Mouse (Mus musculus) right cerebral cortex, postnatal 14 days (tissue): ENCODE results near the gene Siah1a.

ENCODE experiments used
- DNase-seq: peaks from one replicate; pipeline ENCODE4 v3.0.0; 2022

Siah1a gene

GRCm38 (mm10) chr8:86745221-86745934 is at the start of gene Siah1a, which contains the start of gene Gm10638:
TSS of gene Siah1a (minus strand) at chr8:86745934.
TSS of gene Gm10638 (plus strand) at chr8:86745699.
- DNase-seq, result peak; percentile 48

GRCm38 (mm10) chr8:86794716-86795115 is 49.0 kb upstream of the Siah1a start:
- no peak for DNase-seq

GRCm38 (mm10) chr8:86791542-86791941 is 45.8 kb upstream of the Siah1a start:
- no peak for DNase-seq

- no peak for DNase-seq
These were observed 43.8 kb upstream of the Siah1a start for GRCm38 (mm10) chr8:86789576-86789975.

- no peak for DNase-seq
These were observed 42.2 kb upstream of the Siah1a start for GRCm38 (mm10) chr8:86787891-86788420.

- DNase-seq, result no peak
These were observed 40.8 kb upstream of the Siah1a start for GRCm38 (mm10) chr8:86786498-86786897.

GRCm38 (mm10) chr8:86781094-86781493 is 35.4 kb upstream of the Siah1a start:
- no peak for DNase-seq

- DNase-seq, result no peak
These were observed 33.5 kb upstream of the Siah1a start for GRCm38 (mm10) chr8:86779207-86779606.

- no peak for DNase-seq
These were observed 24.4 kb upstream of the Siah1a start for GRCm38 (mm10) chr8:86769945-86770715.

GRCm38 (mm10) chr8:86768499-86768898 is 22.8 kb upstream of the Siah1a start:
- peak; percentile 22 for DNase-seq

GRCm38 (mm10) chr8:86766548-86767211 is 20.9 kb upstream of the Siah1a start:
- DNase-seq, result no peak

- DNase-seq, result no peak
These were observed 19.9 kb upstream of the Siah1a start for GRCm38 (mm10) chr8:86765669-86766068.

- DNase-seq, result no peak
These were observed 19.4 kb upstream of the Siah1a start for GRCm38 (mm10) chr8:86765155-86765554.

- DNase-seq, result no peak
These were observed 17.1 kb upstream of the Siah1a start for GRCm38 (mm10) chr8:86762806-86763205.

- DNase-seq, result no peak
These were observed 15.0 kb upstream of the Siah1a start for GRCm38 (mm10) chr8:86760746-86761145.

GRCm38 (mm10) chr8:86759090-86759491 is 13.4 kb upstream of the Siah1a start:
- DNase-seq, result no peak

- no peak for DNase-seq
These were observed 12.9 kb upstream of the Siah1a start for GRCm38 (mm10) chr8:86758651-86759050.

GRCm38 (mm10) chr8:86756948-86757733 is 11.4 kb upstream of the Siah1a start:
- peak; percentile 23 for DNase-seq

GRCm38 (mm10) chr8:86749842-86750241 is 4.1 kb upstream of the Siah1a start:
- no peak for DNase-seq

- no peak for DNase-seq
These were observed 777 bp upstream of the Siah1a start for GRCm38 (mm10) chr8:86746511-86746910.

- peak; percentile 94 for DNase-seq
These were observed 254 bp upstream of the Siah1a start for GRCm38 (mm10) chr8:86745935-86746441.
